Mouse (Mus musculus): ENCODE measurements around the gene Car3. TPM values are rescaled to one million over a fixed set of nuclear protein-coding genes. Genes with fewer than 3 reads are reported as not detected.
A peak's percentile ranks its signal among the peaks of the same experiment; 100 is the strongest.

Gene Car3
- polyA plus RNA-seq, 1 experiment from 2014 or later = 21.0 TPM

GRCm38 (mm10) chr3:14895333-14895732 is 32.0 kb downstream of the Car3 start:
- no peak overlapping the region for H3K27ac ChIP-seq (ENCODE audit: low read length)
- no peaks in the 10 kb centered on the region for H3K36me3 ChIP-seq (ENCODE audit: insufficient read depth, low read length)
- no peak overlapping the region for H3K9ac ChIP-seq (replicated peaks; ENCODE audit: low read length)
- 87% methylated on average over 3 of the region's 3 CpGs for WGBS
- H3K4me2 ChIP-seq (replicated peaks; ENCODE audit: low read depth, low read length) = no peak overlapping the region
- H3K9me3 ChIP-seq (ENCODE audit: low read length) = no peaks in the 10 kb centered on the region
- peaks cover 10% of the 10 kb centered on the region; the same call in 1 of the 2 replicates for H3K4me1 ChIP-seq (ENCODE audit: insufficient read depth, low read length)
- no peaks in the 10 kb centered on the region for H3K27me3 ChIP-seq (ENCODE audit: insufficient read depth, low read length)
- H3K4me3 ChIP-seq (ENCODE audit: low read length) = no peak overlapping the region
- no peak for ATAC-seq (ENCODE audit: low FRiP score, low TSS enrichment)

DNA sequence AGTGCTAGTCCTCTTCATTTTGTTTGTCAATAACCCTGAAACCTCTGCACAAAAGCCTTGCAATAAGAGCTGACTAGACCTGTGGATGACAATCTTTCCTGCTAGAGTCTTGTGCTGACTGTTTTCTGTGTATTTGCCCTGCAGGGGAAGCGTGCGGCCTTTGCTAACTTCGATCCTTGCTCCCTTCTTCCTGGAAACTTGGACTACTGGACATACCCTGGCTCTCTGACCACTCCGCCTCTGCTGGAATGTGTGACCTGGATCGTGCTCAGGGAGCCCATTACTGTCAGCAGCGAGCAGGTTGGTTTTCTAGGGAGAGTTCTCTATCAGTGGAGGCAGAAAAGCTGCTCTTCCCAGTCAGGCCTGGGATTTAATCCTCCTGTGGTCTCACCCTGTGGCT is 34.5 kb downstream of the Car3 start:
- Histone ChIP-seq H3K27ac (ENCODE audit: low read length) (no peak overlapping the region), H3K4me2 (replicated peaks; ENCODE audit: low read depth, low read length) (no peak overlapping the region), H3K9ac (replicated peaks; ENCODE audit: low read length) (no peak overlapping the region), H3K36me3 (ENCODE audit: insufficient read depth, low read length) (0 out of 2 replicates have a peak, but pooled peaks cover 7% of the 10 kb centered on the region), H3K27me3 (ENCODE audit: insufficient read depth, low read length) (no peaks in the 10 kb centered on the region), H3K4me3 (ENCODE audit: low read length) (no peak overlapping the region), H3K4me1 (ENCODE audit: insufficient read depth, low read length) (peaks cover 7% of the 10 kb centered on the region; the same call in 1 of the 2 replicates), H3K9me3 (ENCODE audit: low read length) (no peaks in the 10 kb centered on the region)
- 71% methylated on average over 6 of the region's 6 CpGs for WGBS
- ATAC-seq (ENCODE audit: low FRiP score, low TSS enrichment) = no peak

GRCm38 (mm10) chr3:14903380-14903779 is 40.1 kb downstream of the Car3 start:
- Histone ChIP-seq H3K4me1 (ENCODE audit: insufficient read depth, low read length) (peaks cover 7% of the 10 kb centered on the region; the same call in 1 of the 2 replicates), H3K27ac (ENCODE audit: low read length) (no peak overlapping the region), H3K4me3 (ENCODE audit: low read length) (no peak overlapping the region), H3K36me3 (ENCODE audit: insufficient read depth, low read length) (0 out of 2 replicates have a peak, but pooled peaks cover 7% of the 10 kb centered on the region), H3K9me3 (ENCODE audit: low read length) (no peaks in the 10 kb centered on the region), H3K9ac (replicated peaks; ENCODE audit: low read length) (no peak overlapping the region), H3K27me3 (ENCODE audit: insufficient read depth, low read length) (no peaks in the 10 kb centered on the region), H3K4me2 (replicated peaks; ENCODE audit: low read depth, low read length) (no peak overlapping the region)
- ATAC-seq (ENCODE audit: low FRiP score, low TSS enrichment) = no peak
- 95% methylated on average over 3 of the region's 3 CpGs for WGBS

DNA sequence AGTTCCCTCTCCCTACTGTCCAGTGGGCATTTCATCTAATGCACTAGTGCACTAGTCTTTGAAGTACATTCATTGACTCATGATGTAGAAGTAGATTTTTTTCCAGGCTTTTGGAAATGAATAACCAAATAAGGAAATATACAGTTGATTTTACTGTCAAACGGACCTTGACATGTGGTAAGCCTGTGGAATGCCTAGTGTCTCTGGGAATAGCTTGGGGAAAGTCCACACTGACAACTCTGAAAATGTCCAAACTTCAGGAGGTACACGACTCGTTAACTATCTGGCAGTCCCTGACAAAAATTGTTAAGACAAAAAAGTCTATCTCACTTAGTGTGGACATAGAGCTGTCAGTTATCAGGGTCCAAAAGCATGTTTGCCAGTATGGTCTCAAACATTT is 40.9 kb downstream of the Car3 start:
- no peak overlapping the region for H3K9ac ChIP-seq (replicated peaks; ENCODE audit: low read length)
- no peak overlapping the region for H3K27ac ChIP-seq (ENCODE audit: low read length)
- no peak overlapping the region for H3K4me3 ChIP-seq (ENCODE audit: low read length)
- H3K9me3 ChIP-seq (ENCODE audit: low read length) = no peaks in the 10 kb centered on the region
- peak; percentile 72; the same call in 1 of the 2 replicates for ATAC-seq (ENCODE audit: low FRiP score, low TSS enrichment)
- H3K4me2 ChIP-seq (replicated peaks; ENCODE audit: low read depth, low read length) = no peak overlapping the region
- WGBS = 73% methylated on average over 3 of the region's 3 CpGs
- H3K36me3 ChIP-seq (ENCODE audit: insufficient read depth, low read length) = 0 out of 2 replicates have a peak, but pooled peaks cover 7% of the 10 kb centered on the region
- H3K27me3 ChIP-seq (ENCODE audit: insufficient read depth, low read length) = no peaks in the 10 kb centered on the region
- H3K4me1 ChIP-seq (ENCODE audit: insufficient read depth, low read length) = 0 out of 2 replicates have a peak, but pooled peaks cover under 1% of the 10 kb centered on the region

DNA sequence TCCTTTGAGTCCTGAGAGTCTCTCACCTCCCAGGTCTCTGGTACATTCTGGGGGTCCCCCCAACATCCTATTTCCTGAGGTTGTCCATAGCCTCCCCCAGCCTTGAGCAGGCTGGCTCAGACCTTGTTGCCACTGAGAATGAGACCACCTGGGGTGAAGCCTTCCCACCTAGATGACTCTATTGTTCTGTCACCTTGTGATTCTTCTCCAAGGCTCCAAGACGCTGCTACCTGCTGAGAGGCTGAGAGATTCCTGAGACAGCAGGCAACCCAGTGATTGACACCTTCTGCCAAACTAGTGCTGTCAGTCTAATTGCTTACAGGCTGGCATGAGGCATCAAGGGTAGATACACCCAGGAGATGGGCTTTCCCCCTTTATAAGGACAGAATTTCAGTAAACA is 44.0 kb downstream of the Car3 start:
- Histone ChIP-seq H3K9ac (replicated peaks; ENCODE audit: low read length) (no peak overlapping the region), H3K27ac (ENCODE audit: low read length) (no peak overlapping the region), H3K27me3 (ENCODE audit: insufficient read depth, low read length) (no peaks in the 10 kb centered on the region), H3K4me2 (replicated peaks; ENCODE audit: low read depth, low read length) (no peak overlapping the region), H3K4me1 (ENCODE audit: insufficient read depth, low read length) (no peaks in the 10 kb centered on the region), H3K9me3 (ENCODE audit: low read length) (no peaks in the 10 kb centered on the region), H3K4me3 (ENCODE audit: low read length) (no peak overlapping the region), H3K36me3 (ENCODE audit: insufficient read depth, low read length) (no peaks in the 10 kb centered on the region)
- 55% methylated on average over 1 of the region's 1 CpGs for WGBS
- ATAC-seq (ENCODE audit: low FRiP score, low TSS enrichment) = no peak

DNA sequence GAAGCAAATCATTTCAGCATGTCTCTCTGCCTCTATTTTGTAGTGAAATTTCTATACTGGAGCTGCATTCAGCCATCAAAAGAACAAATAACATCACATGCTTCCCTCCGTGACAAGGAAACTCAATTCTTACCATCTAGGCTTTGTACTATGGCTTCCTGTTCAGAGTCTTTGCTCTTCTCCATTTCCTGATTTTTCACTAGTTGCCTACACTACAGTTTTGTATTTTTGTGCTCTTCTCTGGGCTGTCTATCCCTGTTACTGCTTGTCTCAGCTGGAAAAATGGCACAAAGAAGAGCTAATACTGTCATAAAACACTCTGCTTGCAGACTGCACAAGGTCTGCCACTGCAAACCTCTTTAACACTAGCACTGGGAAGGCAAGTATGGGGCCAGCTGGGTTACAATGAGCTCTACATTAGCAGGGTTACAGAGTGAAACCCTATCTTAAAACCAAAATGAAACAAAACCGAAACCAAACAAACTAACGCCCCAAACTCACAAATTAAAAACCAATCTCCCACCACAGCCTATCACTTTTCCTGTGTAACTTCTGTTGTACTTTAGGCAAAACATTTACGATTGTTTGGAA is 48.8 kb downstream of the Car3 start:
- no peak overlapping the region for H3K4me2 ChIP-seq (replicated peaks; ENCODE audit: low read depth, low read length)

DNA sequence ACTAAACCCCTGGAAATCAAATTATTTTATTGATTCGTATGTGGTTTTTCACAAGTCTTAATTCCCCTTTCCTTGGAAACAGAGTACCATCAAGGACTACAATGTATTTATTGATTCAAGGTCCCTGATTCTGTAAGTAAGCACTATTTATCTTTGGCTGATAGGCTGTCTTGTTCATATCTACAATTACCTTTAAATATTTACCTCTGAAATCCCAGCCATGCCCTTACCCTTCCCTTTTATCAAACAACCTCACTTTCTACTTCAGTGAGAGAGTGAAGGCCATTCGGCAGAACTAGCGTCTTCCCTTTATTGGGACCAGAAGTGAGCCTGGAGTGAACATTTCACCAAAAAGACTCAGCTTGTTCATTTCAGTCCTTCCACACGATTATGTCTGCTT is 50.5 kb downstream of the Car3 start:
- no peaks in the 10 kb centered on the region for H3K9me3 ChIP-seq (ENCODE audit: low read length)
- H3K4me1 ChIP-seq (ENCODE audit: insufficient read depth, low read length) = no peaks in the 10 kb centered on the region
- no peak overlapping the region for H3K4me3 ChIP-seq (ENCODE audit: low read length)
- no peak overlapping the region for H3K4me2 ChIP-seq (replicated peaks; ENCODE audit: low read depth, low read length)
- H3K9ac ChIP-seq (replicated peaks; ENCODE audit: low read length) = no peak overlapping the region
- H3K27ac ChIP-seq (ENCODE audit: low read length) = no peak overlapping the region
- no peaks in the 10 kb centered on the region for H3K36me3 ChIP-seq (ENCODE audit: insufficient read depth, low read length)
- no peak for ATAC-seq (ENCODE audit: low FRiP score, low TSS enrichment)
- 85% methylated on average over 4 of the region's 4 CpGs for WGBS
- no peaks in the 10 kb centered on the region for H3K27me3 ChIP-seq (ENCODE audit: insufficient read depth, low read length)

More for the DNA sequence above, 48.8 kb downstream of the Car3 start:
- no peaks in the 10 kb centered on the region for H3K36me3 ChIP-seq (ENCODE audit: insufficient read depth, low read length)
- no peak overlapping the region for H3K27ac ChIP-seq (ENCODE audit: low read length)
- H3K9ac ChIP-seq (replicated peaks; ENCODE audit: low read length) = no peak overlapping the region
- no peaks in the 10 kb centered on the region for H3K27me3 ChIP-seq (ENCODE audit: insufficient read depth, low read length)
- H3K4me1 ChIP-seq (ENCODE audit: insufficient read depth, low read length) = no peaks in the 10 kb centered on the region
- H3K9me3 ChIP-seq (ENCODE audit: low read length) = no peaks in the 10 kb centered on the region
- H3K4me3 ChIP-seq (ENCODE audit: low read length) = no peak overlapping the region
- whole genome bisulfite sequencing = 50% methylated on average over 4 of the region's 4 CpGs
- no peak for ATAC-seq (ENCODE audit: low FRiP score, low TSS enrichment)

GRCm38 (mm10) chr3:14915355-14915754 is 52.0 kb downstream of the Car3 start:
- Histone ChIP-seq H3K9ac (replicated peaks; ENCODE audit: low read length) (no peak overlapping the region), H3K4me1 (ENCODE audit: insufficient read depth, low read length) (no peaks in the 10 kb centered on the region), H3K4me3 (ENCODE audit: low read length) (no peak overlapping the region), H3K36me3 (ENCODE audit: insufficient read depth, low read length) (no peaks in the 10 kb centered on the region), H3K4me2 (replicated peaks; ENCODE audit: low read depth, low read length) (no peak overlapping the region), H3K9me3 (ENCODE audit: low read length) (no peaks in the 10 kb centered on the region), H3K27ac (ENCODE audit: low read length) (no peak overlapping the region), H3K27me3 (ENCODE audit: insufficient read depth, low read length) (no peaks in the 10 kb centered on the region)
- ATAC-seq (ENCODE audit: low FRiP score, low TSS enrichment) = no peak
- 89% methylated on average over 2 of the region's 2 CpGs for WGBS

DNA sequence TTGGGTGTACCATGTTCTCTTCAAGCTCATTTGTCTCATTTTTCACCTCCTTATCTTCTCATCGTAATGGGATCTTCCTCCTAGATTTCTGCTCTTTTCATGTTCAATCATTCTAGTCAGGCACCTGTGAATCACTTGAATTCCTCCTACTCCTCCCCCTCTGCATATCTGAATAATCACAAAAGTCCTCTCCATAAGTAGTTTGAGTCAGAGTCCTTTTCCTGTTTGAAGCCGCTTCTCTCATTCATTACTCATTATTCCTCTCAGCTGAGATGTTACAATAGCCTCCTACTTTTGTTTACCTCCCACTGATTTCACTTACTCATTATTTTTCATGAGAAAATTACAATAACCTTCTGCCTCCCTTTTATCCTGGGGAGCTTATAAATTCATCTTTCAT is 53.9 kb downstream of the Car3 start:
- H3K4me2 ChIP-seq (replicated peaks; ENCODE audit: low read depth, low read length) = no peak overlapping the region
- no peaks in the 10 kb centered on the region for H3K36me3 ChIP-seq (ENCODE audit: insufficient read depth, low read length)
- WGBS = 68% methylated on average over 2 of the region's 2 CpGs

More for the DNA sequence above, 53.9 kb downstream of the Car3 start:
- Histone ChIP-seq H3K9ac (replicated peaks; ENCODE audit: low read length) (no peak overlapping the region), H3K9me3 (ENCODE audit: low read length) (no peaks in the 10 kb centered on the region), H3K27me3 (ENCODE audit: insufficient read depth, low read length) (no peaks in the 10 kb centered on the region), H3K4me3 (ENCODE audit: low read length) (no peak overlapping the region), H3K27ac (ENCODE audit: low read length) (no peak overlapping the region), H3K4me1 (ENCODE audit: insufficient read depth, low read length) (no peaks in the 10 kb centered on the region)
- ATAC-seq (ENCODE audit: low FRiP score, low TSS enrichment) = no peak
